Mouse (Mus musculus): ENCODE results near the gene Fam161a.

Fam161a gene

DNA sequence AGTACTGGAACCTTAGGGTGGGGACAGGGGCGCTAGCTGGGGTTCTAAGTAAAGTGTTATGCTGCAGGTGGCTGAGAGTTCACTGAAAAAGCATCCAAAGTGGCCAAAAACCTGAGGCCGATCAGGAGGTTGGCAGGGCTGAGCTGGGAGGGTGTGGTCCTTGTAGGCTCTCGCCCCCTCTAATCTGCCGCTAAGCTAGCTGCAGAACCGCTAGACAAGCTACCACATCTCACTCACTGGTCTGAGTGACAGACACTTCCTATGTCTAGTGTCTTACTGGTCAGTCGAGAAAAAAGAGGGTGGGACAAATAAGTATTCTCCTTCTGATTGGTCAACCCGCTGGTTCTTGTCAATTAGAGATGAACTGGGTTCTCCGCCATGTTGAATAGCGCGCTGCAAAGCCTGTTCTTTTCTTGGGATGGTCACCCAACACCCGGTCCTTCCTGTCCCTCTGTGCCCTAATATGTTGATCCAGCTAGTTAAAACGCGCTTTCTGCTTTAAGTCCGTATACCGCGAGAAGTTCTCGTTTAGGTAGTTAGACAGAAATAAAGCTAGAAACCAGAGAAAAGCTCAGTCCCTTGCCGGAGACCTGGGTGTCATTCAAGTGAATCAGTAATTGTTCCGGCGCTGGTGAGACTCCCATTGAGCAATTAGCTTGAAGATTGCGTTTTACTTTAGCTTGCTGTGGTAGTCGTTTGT, at the start of gene Fam161a:
Gene Fam161a (plus strand): TSS at position 51 of the 700 bp plus-strand sequence.
- DNase-seq (ENCODE audit: low spot score in 2 of 2): peak; percentile 89 to 93

DNA sequence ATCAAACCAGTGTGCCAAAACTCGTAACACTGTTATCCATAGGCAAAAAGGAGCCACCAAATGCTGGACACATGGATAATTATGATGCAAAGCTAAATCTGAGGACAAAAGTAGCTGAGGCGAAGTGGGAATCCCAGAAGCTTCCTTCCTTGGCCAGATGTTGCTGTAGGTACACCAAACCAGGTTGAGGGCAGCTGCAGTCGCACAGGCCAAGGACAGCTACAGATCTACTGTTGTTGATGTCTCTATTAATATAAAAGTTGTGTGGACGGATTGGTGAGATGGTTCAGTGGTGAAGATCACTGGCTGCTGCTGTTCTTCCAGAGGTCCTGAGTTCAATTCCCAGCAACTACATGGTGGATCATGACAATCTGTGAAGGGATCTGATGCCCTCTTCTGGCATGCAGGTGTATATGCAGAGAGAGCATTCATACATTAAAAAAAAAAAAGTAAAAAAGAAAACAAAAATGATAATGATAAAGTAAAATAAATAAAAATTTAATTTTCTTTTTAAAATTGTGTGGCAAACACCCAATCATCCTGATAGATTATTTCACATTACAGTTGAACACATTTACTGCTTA, 49.4 kb upstream of the Fam161a start:
- no peak for DNase-seq (ENCODE audit: low spot score in 2 of 2)

DNA sequence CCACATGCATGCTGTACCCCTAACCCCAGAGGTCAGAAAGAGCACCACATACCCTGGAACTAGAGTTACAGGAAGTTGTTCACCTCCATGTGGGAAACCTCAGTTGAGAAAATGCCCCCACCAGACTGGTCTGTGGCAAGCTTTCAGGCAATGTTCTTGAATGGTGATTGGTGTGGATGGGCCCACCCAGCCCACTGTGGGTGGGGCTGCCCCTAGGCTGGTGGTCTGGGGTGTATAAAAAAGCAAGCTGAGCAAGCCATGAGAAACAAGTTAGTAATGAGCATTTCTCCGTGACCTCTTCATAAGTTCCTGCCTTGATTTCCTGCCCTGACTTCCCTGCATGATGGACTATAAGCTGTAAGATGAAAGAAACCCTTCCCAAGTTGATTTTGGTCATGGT, 45.2 kb upstream of the Fam161a start:
- no peak for DNase-seq (ENCODE audit: low spot score in 2 of 2)

DNA sequence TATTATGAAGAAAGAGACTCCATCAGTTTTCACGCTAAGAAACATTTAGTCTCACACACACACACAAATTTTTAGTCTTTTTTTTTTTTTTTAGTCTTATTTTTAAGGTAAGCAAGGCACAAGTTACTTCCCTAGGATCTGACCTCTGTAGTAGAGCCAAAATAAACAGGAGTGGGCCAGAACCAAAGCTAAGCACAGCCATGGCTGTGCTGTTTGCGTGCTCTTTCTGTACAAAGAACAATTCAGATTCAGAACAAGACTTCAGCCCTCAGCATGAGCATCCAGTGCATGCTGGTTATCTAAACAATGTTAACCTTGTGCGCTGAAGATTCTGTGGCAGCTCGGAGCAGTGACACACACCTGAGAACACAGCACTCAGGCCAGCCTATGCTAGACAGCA, 42.9 kb upstream of the Fam161a start:
- DNase-seq (ENCODE audit: low spot score in 2 of 2): no peak

DNA sequence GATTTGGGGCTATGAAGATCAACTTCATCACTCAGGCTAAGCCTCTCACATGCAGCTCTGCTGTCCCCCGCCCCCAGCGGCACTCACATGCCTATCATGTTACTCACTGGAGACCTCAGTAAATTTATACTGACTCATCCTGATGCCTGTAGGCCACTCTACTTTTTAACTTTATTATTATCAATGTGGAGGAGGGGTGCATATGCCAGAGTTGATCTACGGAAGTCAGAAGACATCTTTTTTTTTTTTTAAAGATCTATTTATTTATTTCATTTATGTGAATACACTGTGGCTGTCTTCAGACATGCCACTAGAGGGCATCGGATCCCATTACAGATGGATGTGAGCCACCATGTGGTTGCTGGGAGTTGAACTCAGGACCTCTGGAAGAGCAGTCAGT, 41.8 kb upstream of the Fam161a start:
- no peak for DNase-seq (ENCODE audit: low spot score in 2 of 2)

DNA sequence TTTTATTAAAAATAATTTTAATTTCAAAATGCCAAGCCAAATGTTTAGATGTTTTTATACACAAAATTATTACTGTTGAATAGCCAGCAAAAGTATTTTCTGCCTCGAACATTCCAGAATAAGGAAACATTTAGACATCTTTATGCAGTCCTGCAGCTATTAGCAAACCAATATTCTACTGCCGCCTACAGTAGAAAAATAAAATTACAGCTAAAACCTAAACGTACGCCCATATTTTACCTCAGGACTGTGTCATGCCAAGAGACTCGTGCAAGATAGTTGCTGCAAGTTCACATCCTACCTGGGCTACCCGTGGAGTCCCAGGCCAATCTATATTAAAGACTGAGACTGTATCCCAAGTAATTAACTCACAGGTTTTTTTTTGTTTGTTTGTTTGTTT, 37.8 kb upstream of the Fam161a start:
- peak in 1 of 2 experiments; percentile 29 for DNase-seq (ENCODE audit: low spot score in 2 of 2)

DNA sequence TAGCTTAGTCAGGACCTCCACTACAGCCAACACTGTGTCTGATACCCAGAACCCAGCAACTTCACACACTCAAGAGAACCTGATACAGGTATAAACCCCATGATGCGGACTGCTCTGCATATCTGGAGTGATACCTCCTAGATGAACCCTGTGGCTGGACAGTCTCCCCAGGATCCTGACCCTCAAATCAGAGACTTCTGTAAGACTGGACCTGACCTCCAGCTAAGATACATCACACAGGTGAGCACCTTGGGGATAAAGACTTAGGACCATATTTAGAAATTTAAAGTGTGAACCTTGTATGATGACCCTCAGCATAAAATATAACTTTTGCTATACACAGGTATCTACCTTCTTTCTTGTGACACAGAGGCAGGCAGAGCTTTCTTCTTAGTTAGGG, 36.8 kb upstream of the Fam161a start:
- DNase-seq (ENCODE audit: low spot score in 2 of 2): no peak

DNA sequence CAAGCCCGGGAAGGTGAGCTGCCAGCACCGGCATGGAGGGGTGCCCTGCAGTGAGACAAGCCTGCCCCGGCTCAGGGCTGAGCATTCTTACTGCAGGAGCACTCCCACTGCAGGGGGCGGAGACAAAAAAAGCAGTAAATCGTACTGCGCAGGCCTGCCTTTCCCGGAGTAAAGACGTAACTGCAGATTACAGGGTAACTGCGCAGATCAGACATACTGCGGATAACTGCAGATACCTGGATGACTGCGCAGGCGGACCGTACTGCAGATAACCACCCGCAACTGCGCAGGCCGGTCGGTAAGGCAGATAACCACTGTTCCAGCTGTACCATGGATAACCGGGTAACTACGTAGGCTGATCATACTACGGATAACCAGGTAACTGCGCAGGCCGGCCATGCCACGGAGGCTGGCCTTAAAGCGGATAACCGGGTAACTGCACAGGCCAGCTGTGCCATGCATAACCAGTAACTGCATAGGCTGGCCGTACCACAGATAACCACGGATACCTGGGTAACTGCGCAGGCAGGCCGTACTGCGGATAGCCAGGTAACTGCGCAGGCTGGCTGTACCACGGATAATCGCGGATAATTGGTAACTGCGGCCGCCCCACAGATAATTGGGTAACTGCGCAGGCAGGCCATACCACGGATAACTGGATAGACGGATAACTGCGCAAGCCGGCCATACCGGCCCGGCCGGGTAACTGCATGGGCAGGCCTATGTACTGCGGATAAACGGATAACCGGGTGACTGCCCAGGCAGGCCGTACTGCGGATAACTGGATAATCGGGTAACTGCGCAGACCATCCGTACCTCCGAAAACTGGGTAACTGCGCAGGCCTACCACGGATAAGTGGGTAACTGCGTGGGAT, 35.3 kb upstream of the Fam161a start, which contains the start of gene Zrsr1:
Gene Zrsr1 (plus strand): TSS at position 171 of the 875 bp plus-strand sequence.
- peak; percentile 72 to 77 for DNase-seq (ENCODE audit: low spot score in 2 of 2)

DNA sequence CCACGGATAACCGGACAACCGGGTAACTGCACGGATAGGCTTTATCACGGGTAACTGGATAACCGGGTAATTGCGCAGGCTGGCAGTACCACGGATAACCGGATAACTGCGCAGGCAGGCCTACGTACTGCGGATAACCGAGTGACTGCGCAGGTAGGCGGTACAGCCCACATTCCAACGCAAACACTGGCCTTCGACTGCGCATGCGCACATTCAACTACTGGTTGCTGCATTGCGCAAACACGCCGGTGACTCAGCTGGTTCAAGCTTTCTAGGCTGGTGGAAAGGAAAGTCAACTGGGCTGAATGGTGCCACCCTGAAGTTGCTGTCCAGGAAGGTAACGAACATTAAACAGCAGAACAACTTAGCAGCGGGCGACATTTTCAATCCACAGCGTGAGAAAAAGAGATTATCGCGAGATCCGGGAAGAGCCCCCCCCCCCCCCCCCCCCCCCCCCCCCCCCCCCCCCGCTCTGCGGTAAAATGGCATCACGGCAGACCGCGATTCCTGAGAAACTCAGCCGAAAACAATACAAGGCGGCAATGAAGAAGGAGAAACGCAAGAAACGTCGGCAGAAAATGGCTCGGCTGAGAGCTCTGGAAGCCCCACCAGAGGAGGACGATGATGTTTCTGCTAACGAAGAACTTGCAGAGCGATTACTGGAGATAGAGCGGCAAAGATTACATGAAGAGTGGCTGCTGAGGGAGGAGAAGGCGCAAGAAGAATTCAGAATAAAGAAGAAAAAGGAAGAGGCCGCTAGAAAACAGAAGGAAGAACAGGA, 34.4 kb upstream of the Fam161a start:
- DNase-seq (ENCODE audit: low spot score in 2 of 2): peak; percentile 79 to 83

DNA sequence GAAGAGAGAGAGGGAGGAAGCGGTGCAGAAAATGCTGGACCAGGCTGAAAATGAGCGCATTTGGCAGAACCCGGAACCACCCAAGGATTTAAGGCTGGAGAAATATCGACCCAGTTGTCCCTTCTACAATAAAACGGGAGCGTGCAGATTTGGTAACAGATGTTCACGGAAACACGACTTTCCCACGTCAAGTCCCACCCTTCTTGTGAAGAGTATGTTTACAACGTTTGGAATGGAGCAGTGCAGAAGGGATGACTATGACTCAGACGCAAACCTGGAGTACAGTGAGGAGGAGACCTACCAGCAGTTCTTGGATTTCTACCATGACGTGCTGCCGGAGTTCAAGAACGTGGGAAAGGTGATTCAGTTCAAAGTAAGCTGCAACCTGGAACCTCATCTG, 33.7 kb upstream of the Fam161a start:
- DNase-seq (ENCODE audit: low spot score in 2 of 2): no peak

DNA sequence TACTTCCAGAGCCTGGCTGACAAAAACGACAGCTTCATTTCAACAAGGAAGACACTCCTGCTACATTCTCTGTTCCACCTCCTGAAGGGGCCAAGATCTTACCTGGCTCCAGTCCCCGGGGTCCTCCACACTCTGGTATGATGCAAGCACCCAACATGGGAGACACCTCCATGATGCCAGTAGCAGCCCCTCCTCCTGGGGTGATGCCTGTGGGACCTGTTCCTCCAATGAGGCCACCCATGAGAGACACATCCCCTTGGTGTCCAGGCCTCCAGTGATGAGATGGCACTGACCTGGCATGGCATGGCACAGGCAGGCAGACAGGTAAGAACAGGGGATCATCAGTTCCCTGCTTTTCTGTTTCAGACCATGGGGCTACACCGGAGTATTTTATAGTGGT, 29.1 kb upstream of the Fam161a start:
- DNase-seq (ENCODE audit: low spot score in 2 of 2): no peak

DNA sequence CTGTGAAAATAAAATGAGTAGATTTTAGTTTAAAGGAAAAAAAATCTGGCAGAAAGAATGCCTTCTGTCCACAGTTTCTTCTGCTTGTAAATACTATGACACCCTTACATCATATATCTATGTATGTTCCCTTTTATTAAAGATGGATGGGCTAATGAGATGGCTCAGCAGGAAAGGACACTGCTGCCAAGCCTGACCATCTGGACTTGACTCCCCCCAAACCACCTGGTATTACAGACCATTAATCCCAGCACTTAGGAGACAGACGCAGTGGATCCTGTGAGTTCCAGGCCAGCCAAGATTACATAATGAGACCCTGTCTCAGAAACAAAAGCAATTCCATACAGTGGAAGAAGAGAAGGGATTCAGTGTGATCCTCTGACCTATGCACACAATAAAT, 28.6 kb upstream of the Fam161a start:
- no peak for DNase-seq (ENCODE audit: low spot score in 2 of 2)

DNA sequence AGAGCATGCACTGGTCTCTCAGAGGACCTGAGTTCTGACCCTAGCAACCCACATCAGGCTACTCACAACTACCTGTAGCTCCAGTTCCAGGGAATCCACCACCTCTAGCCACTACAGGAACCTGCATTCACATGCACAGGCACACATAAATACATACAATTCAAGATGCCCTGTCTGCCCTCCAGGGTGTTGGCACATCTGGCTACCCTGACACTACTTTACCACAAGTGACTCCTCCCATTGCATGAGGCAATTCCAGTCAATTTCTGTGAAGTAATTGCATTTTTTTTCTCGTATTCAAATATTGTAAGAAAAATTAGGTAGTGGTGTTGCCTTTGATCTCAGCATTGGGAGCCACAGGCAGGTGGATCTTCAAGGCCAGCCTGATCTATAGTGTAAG, 28.1 kb upstream of the Fam161a start:
- DNase-seq (ENCODE audit: low spot score in 2 of 2): no peak

DNA sequence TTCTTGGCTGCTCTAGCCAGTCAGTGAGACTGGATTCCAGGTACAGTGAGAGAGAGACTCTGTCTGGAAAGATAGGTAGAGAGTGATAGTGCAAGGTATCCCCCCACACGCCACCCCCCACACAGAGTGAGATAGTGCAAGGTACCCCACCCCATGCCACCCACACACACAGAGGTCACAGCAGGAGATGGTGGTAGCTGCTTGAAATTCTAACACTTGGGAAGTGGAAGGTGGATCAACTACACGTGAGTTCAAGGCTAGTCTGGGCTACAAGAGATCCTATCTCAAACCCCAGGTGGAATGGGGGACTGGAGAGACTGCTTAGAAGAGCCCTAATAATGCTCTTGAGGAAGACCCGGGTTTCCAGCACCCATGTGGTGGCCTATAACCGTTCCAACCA, 26.3 kb upstream of the Fam161a start:
- DNase-seq (ENCODE audit: low spot score in 2 of 2): no peak

DNA sequence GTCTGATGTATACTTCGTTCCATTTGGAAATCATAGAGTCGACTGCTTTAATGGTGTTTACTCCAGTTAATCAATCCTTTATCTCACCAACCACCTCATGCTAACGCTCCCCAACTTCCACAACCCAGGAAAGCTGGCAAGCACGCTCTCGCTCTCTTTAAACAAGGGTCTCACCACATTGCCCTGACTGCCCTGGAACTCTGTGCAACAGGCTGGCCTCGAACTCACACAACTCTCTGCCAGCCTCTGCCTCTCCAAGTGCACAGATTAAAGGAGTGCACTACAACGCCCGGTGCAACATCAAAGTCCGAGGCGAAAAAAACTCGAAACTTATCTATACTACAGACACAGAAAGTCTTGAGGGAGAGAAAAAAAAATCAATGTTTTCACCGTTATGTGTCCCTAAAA, 25.8 kb upstream of the Fam161a start:
- no peak for DNase-seq (ENCODE audit: low spot score in 2 of 2)

DNA sequence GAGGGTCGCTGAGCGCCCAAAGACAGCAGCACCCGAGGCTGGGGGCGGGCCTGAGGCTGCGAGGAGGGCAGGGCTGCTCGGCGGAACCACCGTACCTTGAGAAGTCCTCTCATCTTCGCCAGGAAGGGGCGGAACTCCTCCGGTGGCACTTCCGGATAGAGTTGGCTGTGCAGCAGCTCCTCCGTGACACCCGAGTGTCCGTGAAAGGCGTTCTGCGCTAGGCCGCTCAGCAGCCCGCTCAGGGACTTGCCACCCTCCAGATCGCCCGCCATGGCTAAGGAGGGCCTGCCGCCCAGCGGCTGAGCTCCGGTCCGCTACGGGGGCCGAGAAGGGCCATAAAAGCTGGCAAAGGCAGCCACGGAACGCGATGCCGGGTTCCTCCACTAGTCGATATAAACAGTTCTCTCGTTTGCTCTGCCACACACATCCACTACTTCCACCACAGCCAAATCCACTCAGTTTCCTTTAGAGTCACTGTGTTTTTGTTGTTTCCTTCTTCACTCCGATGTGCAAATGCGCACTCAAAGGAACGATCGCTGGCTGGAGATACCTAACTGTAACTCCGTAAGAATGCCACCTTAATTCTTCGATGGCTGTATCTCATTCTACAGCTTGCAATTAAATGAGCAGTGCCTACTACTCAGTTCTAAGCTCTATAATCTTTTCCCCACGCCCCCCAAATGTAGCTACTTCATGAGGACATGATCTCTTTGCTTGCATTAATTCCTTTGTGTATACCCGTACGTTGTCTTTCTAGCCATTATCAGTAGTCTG, 25.2 kb upstream of the Fam161a start, which contains the start of the genes Gm28048 and Commd1:
Gene Gm28048 (minus strand): TSS at position 107 of the 774 bp plus-strand sequence.
Gene Commd1 (minus strand): TSS at position 399 of the 774 bp plus-strand sequence.
- peak; percentile 92 to 93 for DNase-seq (ENCODE audit: low spot score in 2 of 2)

DNA sequence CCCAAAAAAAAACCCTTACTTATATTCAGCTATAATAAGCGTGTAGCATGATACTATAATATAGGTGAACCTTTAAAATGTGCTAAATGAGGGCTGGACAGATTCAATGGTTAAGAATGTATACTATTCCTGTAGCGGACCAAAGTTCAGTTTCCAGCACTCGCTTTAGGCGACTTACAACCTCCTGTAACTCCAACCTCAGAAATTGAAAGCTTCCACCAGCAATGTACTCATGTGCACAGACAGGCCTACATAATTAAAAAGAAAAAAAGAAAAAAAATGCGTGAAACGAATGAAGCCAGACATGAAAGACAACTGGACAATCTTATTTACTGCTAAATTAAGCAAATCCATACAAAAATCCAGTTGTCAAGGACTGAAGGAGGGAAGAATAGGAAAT, 24.5 kb upstream of the Fam161a start:
- no peak for DNase-seq (ENCODE audit: low spot score in 2 of 2)

DNA sequence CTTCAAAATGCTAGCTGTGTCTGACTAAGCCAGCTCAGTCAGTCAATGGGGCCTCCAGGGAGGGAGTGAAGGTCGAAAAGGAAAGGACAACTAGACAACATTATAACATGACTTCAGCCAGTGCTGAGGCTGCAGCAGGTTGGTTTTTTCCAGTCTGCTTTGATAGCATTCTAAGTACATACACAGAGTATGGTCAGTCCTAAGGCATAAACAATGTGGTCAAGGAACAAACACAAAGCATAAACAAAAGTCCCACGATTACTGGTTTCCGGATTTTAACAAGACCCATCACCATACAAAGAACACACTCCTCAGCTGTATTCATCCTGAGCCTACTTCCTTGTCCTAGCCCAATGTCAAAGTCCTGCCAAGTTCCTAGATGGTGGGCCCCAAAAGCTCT, 21.8 kb upstream of the Fam161a start:
- DNase-seq (ENCODE audit: low spot score in 2 of 2): no peak

DNA sequence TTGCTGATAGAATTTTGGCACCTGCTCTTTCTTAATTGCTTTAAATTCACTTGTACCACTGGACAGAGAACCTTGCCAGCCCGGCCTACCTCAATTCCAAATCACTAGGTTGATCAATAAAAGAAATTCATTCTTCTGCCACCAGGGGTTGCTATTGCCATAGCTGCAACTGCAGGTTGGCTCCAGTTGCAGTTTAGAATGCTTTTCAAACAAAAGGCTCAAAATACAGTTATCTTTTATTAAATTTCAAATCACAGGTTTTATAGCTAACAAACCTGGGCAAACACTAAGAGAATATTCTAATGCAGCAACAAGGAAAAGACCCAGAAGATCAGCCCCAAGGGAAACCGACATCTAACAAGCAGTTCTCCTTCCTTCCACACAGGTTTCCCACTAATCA, 20.0 kb upstream of the Fam161a start:
- peak; percentile 44 to 63 for DNase-seq (ENCODE audit: low spot score in 2 of 2)

DNA sequence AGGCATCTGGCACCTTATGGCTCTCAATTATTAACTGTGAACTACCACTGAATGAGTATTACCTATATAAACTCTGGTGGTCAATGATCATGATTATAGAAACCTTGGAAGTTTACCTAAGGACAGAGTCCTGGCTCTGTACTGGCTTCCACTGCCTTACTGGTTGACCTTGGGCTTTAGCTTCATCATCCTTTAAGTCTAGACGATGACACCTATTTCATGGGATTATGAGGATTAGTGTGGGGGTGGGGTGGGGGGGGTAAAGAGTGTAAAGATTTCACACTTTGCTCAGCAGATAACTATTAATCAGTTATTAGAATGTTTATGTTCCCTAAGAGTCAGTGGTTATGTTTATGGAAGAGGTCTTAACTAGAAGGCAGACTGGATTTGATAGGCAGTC, 17.5 kb upstream of the Fam161a start:
- no peak for DNase-seq (ENCODE audit: low spot score in 2 of 2)
